Mouse (Mus musculus) monocyte, adult 2 months (primary cell): Measurements from ENCODE around the gene Ttbk1.

Experiments used
- DNase-seq, 2 experiments: peaks; one replicate each; pipeline ENCODE4 v3.0.0; 2022; ENCODE audit warnings: low spot score in 2 of 2, low read depth in 1 of 2

Ttbk1 gene

GRCm38 (mm10) chr17:46477286-46477685 lies 10.2 kb downstream of the Ttbk1 start:
- no peak for DNase-seq

GRCm38 (mm10) chr17:46476601-46477000 lies 10.9 kb downstream of the Ttbk1 start:
- no peak for DNase-seq

- DNase-seq = no peak
Measured at GRCm38 (mm10) chr17:46467830-46468229, 19.6 kb downstream of the Ttbk1 start.

- no peak for DNase-seq
Measured at GRCm38 (mm10) chr17:46462226-46462625, 25.2 kb downstream of the Ttbk1 start.

GRCm38 (mm10) chr17:46461347-46461746 lies 26.1 kb downstream of the Ttbk1 start:
- DNase-seq = no peak

GRCm38 (mm10) chr17:46460673-46461072 lies 26.8 kb downstream of the Ttbk1 start:
- DNase-seq = no peak

- DNase-seq = no peak
Measured at GRCm38 (mm10) chr17:46458439-46458838, 29.0 kb downstream of the Ttbk1 start.

- DNase-seq = no peak
Measured at GRCm38 (mm10) chr17:46457791-46458190, 29.7 kb downstream of the Ttbk1 start.

- no peak for DNase-seq
Measured at GRCm38 (mm10) chr17:46455110-46455691, 32.3 kb downstream of the Ttbk1 start.

GRCm38 (mm10) chr17:46454539-46454938 lies 32.9 kb downstream of the Ttbk1 start:
- DNase-seq = no peak

- DNase-seq = no peak
Measured at GRCm38 (mm10) chr17:46453970-46454411, 33.5 kb downstream of the Ttbk1 start.

- DNase-seq = no peak
Measured at GRCm38 (mm10) chr17:46453302-46453948, 34.0 kb downstream of the Ttbk1 start.

GRCm38 (mm10) chr17:46452683-46453082 lies 34.8 kb downstream of the Ttbk1 start:
- no peak for DNase-seq

- DNase-seq = no peak
Measured at GRCm38 (mm10) chr17:46446264-46446663, 41.2 kb downstream of the Ttbk1 start.

GRCm38 (mm10) chr17:46444839-46445579 lies 42.5 kb downstream of the Ttbk1 start:
- no peak for DNase-seq

GRCm38 (mm10) chr17:46439176-46439575 lies 48.3 kb downstream of the Ttbk1 start:
- DNase-seq = no peak

GRCm38 (mm10) chr17:46438298-46438873 lies 49.1 kb downstream of the Ttbk1 start, which contains the start of gene Slc22a7:
Slc22a7 (minus strand) TSS chr17:46438457.
- no peak for DNase-seq

GRCm38 (mm10) chr17:46436672-46437366 lies 50.7 kb downstream of the Ttbk1 start:
- DNase-seq = no peak

- peak in 1 of 2 experiments; percentile 10 for DNase-seq
Measured at GRCm38 (mm10) chr17:46433627-46434026, 53.8 kb downstream of the Ttbk1 start.

GRCm38 (mm10) chr17:46428761-46429414 lies 58.6 kb downstream of the Ttbk1 start, which contains the start of gene Crip3:
Crip3 (plus strand) TSS chr17:46428926.
- DNase-seq = no peak

GRCm38 (mm10) chr17:46426496-46426895 lies 61.0 kb downstream of the Ttbk1 start:
- no peak for DNase-seq
